Mouse (Mus musculus) hindbrain, embryonic 14.5 days (tissue): ENCODE results near the gene Pdlim7. TPM values are rescaled to one million over a fixed set of nuclear protein-coding genes. Genes with fewer than 3 reads are reported as not detected.
A peak's percentile ranks its signal among the peaks of the same experiment; 100 is the strongest.

Experiments used
- ATAC-seq: fragments of 200-750 bp; cut with Nextera tagmentation; 2 replicates; pipeline ENCODE4 v1.8.0; 2017; ENCODE audit warnings: moderate number of reproducible peaks, mild to moderate bottlenecking, moderate TSS enrichment, moderate library complexity; ENCODE audit not compliant: low FRiP score
- DNase-seq: peaks from one replicate; pipeline ENCODE4 v3.0.0-alpha.2; 2015; ENCODE audit warnings: low spot score
- H3K27ac ChIP-seq: fragments of 300-500 bp; sonication (generic); 2 replicates; pipeline ENCODE4 v1.5.1; 2014; ENCODE audit warnings: mild to moderate bottlenecking, moderate library complexity
- H3K27me3 ChIP-seq: fragments of 300-500 bp; sonication (generic); 2 replicates; pipeline ENCODE4 v1.6.1; 2014; ENCODE audit warnings: mild to moderate bottlenecking, low read length, mixed read lengths; ENCODE audit not compliant: control insufficient read depth, insufficient read depth
- H3K36me3 ChIP-seq: fragments of 300-500 bp; sonication (generic); replicated peaks from 2 replicates; pipeline ENCODE4 v1.6.1; 2014; ENCODE audit not compliant: control insufficient read depth, insufficient read depth
- H3K4me1 ChIP-seq: fragments of 300-500 bp; sonication (generic); replicated peaks from 2 replicates; pipeline ENCODE4 v1.6.1; 2014; ENCODE audit warnings: antibody characterized with exemption, low read length, mixed read lengths; ENCODE audit not compliant: control insufficient read depth, insufficient read depth
- H3K4me2 ChIP-seq: fragments of 300-500 bp; sonication (generic); replicated peaks from 2 replicates; pipeline ENCODE4 v1.6.1; 2014; ENCODE audit warnings: mild to moderate bottlenecking, moderate library complexity
- H3K4me3 ChIP-seq: fragments of 300-500 bp; sonication (generic); replicated peaks from 2 replicates; pipeline ENCODE4 v1.5.1; 2014; ENCODE audit warnings: mild to moderate bottlenecking, low read length
- H3K9ac ChIP-seq: fragments of 300-500 bp; sonication (generic); 2 replicates; pipeline ENCODE4 v1.6.1; 2014
- H3K9me3 ChIP-seq: fragments of 300-500 bp; sonication (generic); 2 replicates; pipeline ENCODE4 v1.6.1; 2016; ENCODE audit warnings: low read length; ENCODE audit not compliant: control insufficient read depth
- WGBS: fragments of 180-500 bp; shearing (Covaris S2); extraction: QIAGEN DNeasy Blood & Tissue Kit; methylation state at CpG from one replicate; pipeline ENCODE4 v1.1.7; 2014; 5-methylcytosine and 5-hydroxymethylcytosine counted together
- microRNA-seq: library from miRNA; unstranded; fragments of <30 nt; microRNA quantifications from one replicate; pipeline ENCODE4, GENCODE M21; 2016
- polyA plus RNA-seq: library from polyadenylated mRNA; unstranded; fragments of >200 nt; fragmentation: Nextera tagmentation; extraction: Ambion mirVana; gene quantifications from 2 replicates; pipeline ENCODE4 v1.2.1, GENCODE M21; 2014

Gene Pdlim7
- polyA plus RNA-seq, 1 experiment from 2014 or later, result 139 TPM

- H3K4me3 ChIP-seq, result no peak overlapping the region
- H3K27me3 ChIP-seq, result no peaks in the 10 kb centered on the region
- DNase-seq (no peak), ATAC-seq (no peak)
- peaks cover 18% of the 10 kb centered on the region for H3K4me1 ChIP-seq
- H3K27ac ChIP-seq, result no peak overlapping the region
- peaks cover 31% of the 10 kb centered on the region for H3K36me3 ChIP-seq
- H3K9me3 ChIP-seq, result no peaks in the 10 kb centered on the region
- WGBS, result 93% methylated on average over 5 of the region's 5 CpGs
- H3K4me2 ChIP-seq, result no peak overlapping the region
- peak overlapping the region; percentile 16; the same call in 1 of the 2 replicates for H3K9ac ChIP-seq
These were observed 65.3 kb downstream of the Pdlim7 start for GRCm38 (mm10) chr13:55448131-55448530.

DNA sequence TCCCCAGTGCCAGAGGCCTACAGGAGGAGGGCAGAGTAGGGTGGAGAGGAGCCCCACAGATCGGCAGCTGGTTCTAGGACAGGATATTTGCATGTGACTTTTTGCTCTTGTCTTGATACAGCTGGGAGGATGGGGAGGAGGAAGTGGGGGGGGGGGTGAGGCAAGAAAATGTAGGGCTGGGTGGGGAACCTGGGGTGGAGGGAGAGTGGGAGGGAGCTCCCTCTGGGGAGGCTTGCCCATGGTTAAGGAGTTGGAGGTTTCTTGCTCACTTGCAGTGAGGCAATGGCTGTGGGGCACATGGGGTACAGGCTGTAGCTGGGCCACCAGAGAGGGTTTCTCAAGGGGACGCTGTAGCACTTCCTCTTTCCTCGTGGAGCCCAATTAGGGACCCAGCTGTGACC is 65.9 kb downstream of the Pdlim7 start:
- DNase-seq (no peak), ATAC-seq (no peak)
- H3K4me2 ChIP-seq, result no peak overlapping the region
- H3K36me3 ChIP-seq, result peaks cover 25% of the 10 kb centered on the region
- no peaks in the 10 kb centered on the region for H3K9me3 ChIP-seq
- H3K27me3 ChIP-seq, result no peaks in the 10 kb centered on the region
- H3K27ac ChIP-seq, result no peak overlapping the region
- H3K4me1 ChIP-seq, result peaks cover 18% of the 10 kb centered on the region
- H3K9ac ChIP-seq, result peak overlapping the region; percentile 16; the same call in 1 of the 2 replicates
- WGBS, result 60% methylated on average over 3 of the region's 3 CpGs
- no peak overlapping the region for H3K4me3 ChIP-seq

DNA sequence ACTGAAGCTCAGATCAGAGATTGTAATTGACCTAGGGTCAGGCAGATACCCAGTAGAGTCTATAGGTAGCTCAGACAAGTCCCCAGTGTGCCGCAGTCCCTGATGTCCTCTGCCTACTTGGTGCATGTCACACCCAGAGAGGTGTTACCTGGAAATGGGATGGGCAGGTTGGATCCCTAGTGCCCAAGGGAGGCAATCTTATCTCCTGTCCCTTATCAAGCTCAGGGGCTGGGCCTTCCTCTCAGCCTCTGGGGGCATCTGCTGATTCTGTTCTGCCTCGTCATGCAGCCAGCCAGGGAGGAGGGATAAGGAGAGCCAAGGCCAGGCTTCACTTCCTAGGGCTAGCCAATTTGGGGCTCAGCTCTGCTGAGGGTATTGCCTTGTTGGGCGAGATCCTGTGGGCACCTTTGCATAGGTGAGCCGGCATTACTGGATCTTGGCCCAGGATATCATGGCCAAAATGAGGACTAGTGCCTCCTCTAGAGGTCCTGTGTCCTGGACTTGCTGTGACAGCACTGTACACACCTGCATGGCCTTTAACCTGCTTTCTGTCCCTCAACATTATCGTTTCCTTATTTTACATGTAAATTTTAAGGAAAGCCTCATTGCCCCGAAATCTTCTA is 66.9 kb downstream of the Pdlim7 start:
- H3K4me3 ChIP-seq, result peak overlapping the region; percentile 70

More for the DNA sequence above, 66.9 kb downstream of the Pdlim7 start:
- no peaks in the 10 kb centered on the region for H3K9me3 ChIP-seq
- no peak overlapping the region for H3K27ac ChIP-seq
- DNase-seq (no peak), ATAC-seq (no peak)
- H3K9ac ChIP-seq, result peak overlapping the region; percentile 91
- peak overlapping the region; percentile 67 for H3K4me2 ChIP-seq
- 79% methylated on average over 6 of the region's 6 CpGs for WGBS
- H3K4me1 ChIP-seq, result peaks cover 18% of the 10 kb centered on the region
- peaks cover 16% of the 10 kb centered on the region for H3K36me3 ChIP-seq
- H3K27me3 ChIP-seq, result no peaks in the 10 kb centered on the region

Small RNAs within 50 kb of the gene (microRNA-seq; reads per million reads assigned to microRNA genes)
- gene Mir6943 (0.48 reads per million), gene Mir6944 (54.2 reads per million, percentile 45 among the genes with 10 or more reads in this experiment), gene Mir6945 (2.1 reads per million, percentile 7 among the genes with 10 or more reads in this experiment)

Other genes with a start within 250 kb of the Pdlim7 start
- 347 and 348 TPM in 2 replicates for gene Prelid1, start 193.2 kb downstream of the Pdlim7 start, polyA plus RNA-seq
- gene Rab24, start 191.7 kb downstream of the Pdlim7 start, polyA plus RNA-seq, result 92.6 and 95.8 TPM in 2 replicates
- gene Mxd3, start 183.9 kb downstream of the Pdlim7 start, polyA plus RNA-seq, result 8.4 and 8.7 TPM in 2 replicates
- gene Lman2, start 150.9 kb downstream of the Pdlim7 start, polyA plus RNA-seq, result 44.8 and 49.2 TPM in 2 replicates
- 0.40 and 0.72 TPM in 2 replicates for gene Rgs14, start 143.9 kb downstream of the Pdlim7 start, polyA plus RNA-seq
- gene Slc34a1, start 115.5 kb downstream of the Pdlim7 start, polyA plus RNA-seq, result 0.14 TPM in 1 of 2 replicates, not detected in the other
- 0.81 and 1.5 TPM in 2 replicates for gene Pfn3, start 98.4 kb downstream of the Pdlim7 start, polyA plus RNA-seq
- 0.09 and 0.34 TPM in 2 replicates for gene F12, start 86.9 kb downstream of the Pdlim7 start, polyA plus RNA-seq
- gene Grk6, start 68.6 kb downstream of the Pdlim7 start, polyA plus RNA-seq, result 41.9 and 42.7 TPM in 2 replicates
- 6.3 and 8.9 TPM in 2 replicates for gene Prr7, start 49.4 kb downstream of the Pdlim7 start, polyA plus RNA-seq
- 406 and 416 TPM in 2 replicates for gene Dbn1, start 25.6 kb downstream of the Pdlim7 start, polyA plus RNA-seq
- 3.8 and 5.7 TPM in 2 replicates for gene Dok3, start 15.6 kb upstream of the Pdlim7 start, polyA plus RNA-seq
- gene Ddx41, start 23.0 kb upstream of the Pdlim7 start, polyA plus RNA-seq, result 49.5 and 51.1 TPM in 2 replicates
- gene Fam193b, start 57.4 kb upstream of the Pdlim7 start, polyA plus RNA-seq, result 41.4 and 47.4 TPM in 2 replicates
- 45.7 and 53.6 TPM in 2 replicates for gene Tmed9, start 60.1 kb upstream of the Pdlim7 start, polyA plus RNA-seq
- gene B4galt7, start 86.2 kb upstream of the Pdlim7 start, polyA plus RNA-seq, result 18.3 and 25.3 TPM in 2 replicates
- gene Caml, start 109.3 kb upstream of the Pdlim7 start, polyA plus RNA-seq, result 105 and 107 TPM in 2 replicates
- gene Ddx46, start 121.4 kb upstream of the Pdlim7 start, polyA plus RNA-seq, result 24.8 and 25.6 TPM in 2 replicates
- 96.0 and 101 TPM in 2 replicates for gene B230219D22Rik, start 179.4 kb upstream of the Pdlim7 start, polyA plus RNA-seq
- gene Txndc15, start 201.0 kb upstream of the Pdlim7 start, polyA plus RNA-seq, result 144 and 145 TPM in 2 replicates
- gene Pcbd2, start 213.7 kb upstream of the Pdlim7 start, polyA plus RNA-seq, result 23.6 and 25.3 TPM in 2 replicates